Mouse (Mus musculus) cortical plate, adult 2 months (tissue): Measurements from ENCODE around the gene AB124611.
"Not testable (repeated sequence)": the region's sequence is repeated elsewhere in the genome, so short reads cannot be mapped to it uniquely, and the experiment has no call there.

Experiments
- CTCF ChIP-seq: fragments of 200-500 bp; IDR thresholded peaks from 2 replicates; pipeline ENCODE4 v1.5.1; 2011; ENCODE audit warnings: mild to moderate bottlenecking, control low read depth, low read length; ENCODE audit not compliant: insufficient read depth; ENCODE audit errors: extremely low read depth
- POLR2A ChIP-seq: fragments of 200-500 bp; IDR thresholded peaks from 2 replicates; pipeline ENCODE4 v1.6.1; 2011; ENCODE audit warnings: mild to moderate bottlenecking, low read length, control low read depth; ENCODE audit not compliant: insufficient read depth; ENCODE audit errors: extremely low read depth

DNA sequence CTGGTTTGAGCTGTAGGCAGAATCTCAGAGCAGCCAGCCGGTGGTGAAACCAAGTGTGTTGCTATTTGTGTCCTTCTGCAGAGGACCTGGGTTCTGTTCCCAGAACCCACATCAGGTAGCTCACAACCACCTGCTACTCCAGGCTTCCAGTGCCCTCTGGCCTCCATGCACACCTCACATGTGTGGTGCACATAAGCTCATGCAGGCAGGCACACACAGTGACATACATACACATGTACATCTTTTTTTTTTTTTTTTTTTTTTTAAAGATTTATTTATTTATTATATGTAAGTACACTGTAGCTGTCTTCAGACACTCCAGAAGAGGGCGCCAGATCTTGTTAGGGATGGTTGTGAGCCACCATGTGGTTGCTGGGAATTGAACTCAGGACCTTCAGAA is 37.7 kb upstream of the AB124611 start:
- not testable (repeated sequence) for TF ChIP-seq CTCF, POLR2A
